Mouse (Mus musculus) kidney, postnatal 36 days (tissue): ENCODE measurements at regions not wholly inside any gene's neighbourhood (a gene's known extent, or its start where the extent isn't known, plus 50 kb on each side); places are given as distances from the start of the nearest gene placed in this dataset.

ENCODE experiments used
- DNase-seq, 2 experiments: peaks; one replicate each; pipeline ENCODE4 v3.0.0; 2021 to 2022; ENCODE audit warnings: mixed read lengths in 2 of 2

DNA sequence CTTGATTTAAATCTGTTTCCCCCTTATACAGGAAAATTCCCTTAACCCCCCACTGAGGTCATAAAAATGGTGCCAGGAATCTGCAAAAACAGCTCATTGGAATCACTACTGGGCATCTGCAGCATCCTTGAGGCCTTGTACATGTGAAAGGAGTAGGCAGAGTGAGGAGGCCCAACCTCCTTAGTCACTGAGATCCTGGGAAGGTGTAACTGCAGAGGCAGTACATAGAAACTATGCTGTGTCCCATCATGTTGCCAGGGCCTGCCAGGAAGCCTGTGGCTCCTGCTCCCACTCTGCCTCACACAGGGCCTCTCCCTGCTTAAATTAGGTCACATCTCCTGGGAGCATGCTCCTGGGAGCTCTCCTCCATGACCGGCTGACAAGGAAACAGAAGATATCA, 85.7 kb upstream of the Gm9972 start:
- no peak for DNase-seq

DNA sequence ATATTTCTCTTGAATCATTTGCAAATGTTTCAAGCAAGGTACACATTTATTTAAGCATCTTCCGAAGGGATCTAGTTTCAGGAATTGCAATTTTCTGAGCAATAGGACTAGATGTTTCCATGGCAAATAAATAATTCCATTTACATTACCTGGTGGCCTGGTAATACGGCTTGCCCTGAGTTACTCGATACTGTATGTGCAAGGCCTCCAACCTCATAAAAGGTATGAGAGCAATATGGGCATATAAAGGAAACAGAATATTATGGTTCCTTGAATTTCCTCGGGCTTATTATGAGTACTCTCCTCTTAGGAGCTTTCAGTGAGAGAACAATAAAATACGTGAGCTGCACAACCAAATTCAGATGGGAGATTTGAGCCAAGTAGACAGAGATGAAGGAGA, 81.4 kb upstream of the Gm9972 start:
- no peak for DNase-seq

- no peak for DNase-seq
Observed at GRCm38 (mm10) chr11:42965732-42966131, 69.8 kb upstream of the Gm9972 start.

- DNase-seq: peak; percentile 3 to 7
Observed at GRCm38 (mm10) chr11:42978245-42978644, 57.3 kb upstream of the Gm9972 start.
